Mouse (Mus musculus) erythroblast, embryonic 14.5 days (primary cell): ENCODE measurements around the gene Srbd1.

Source experiments
- GATA1 ChIP-seq: IDR thresholded peaks from 2 replicates; pipeline ENCODE4 v1.6.1; 2012; ENCODE audit warnings: low read length, inconsistent platforms, mixed read lengths
- TAL1 ChIP-seq: IDR thresholded peaks from 3 replicates; pipeline ENCODE4 v1.6.1; 2012; ENCODE audit warnings: low read length, inconsistent platforms, mixed read lengths

GRCm38 (mm10) chr17:86162672-86163071 lies 17.7 kb upstream of the Srbd1 start:
- TF ChIP-seq GATA1: no peak
- no peak for TF ChIP-seq TAL1
